In the genomic region with DNA sequence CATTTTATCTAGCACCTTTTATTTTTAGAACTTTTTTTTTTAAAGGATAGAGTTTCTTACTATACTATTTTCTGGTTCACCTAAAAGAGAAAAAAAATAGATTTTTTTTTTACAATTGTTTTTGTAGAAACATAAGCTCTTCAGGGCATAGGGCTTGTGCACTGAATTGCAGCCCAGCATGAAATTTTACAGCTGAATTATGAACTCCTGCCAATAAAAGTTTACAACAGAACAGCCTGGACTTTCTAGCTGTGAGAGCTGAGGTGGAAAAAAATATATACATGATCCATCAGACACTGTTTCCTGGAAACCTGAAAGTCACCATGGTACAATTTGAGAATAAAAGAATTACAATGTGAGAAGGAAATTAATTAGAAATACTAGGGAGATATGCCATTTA, we compare ENCODE assay signal across 16 mouse cellular contexts.
"Had no signal": no experiment of that assay in that cellular context is flagged by ENCODE, and none has a peak within 500 bp of the region (broad histone marks: within the 10 kb centered on the region; RNA-seq: fewer than 3 reads in every experiment).

No protein-coding gene starts in this region.

- H3K4me2 ChIP-seq: neural tube, embryonic 13.5 days; neural tube, embryonic 15.5 days; stomach, embryonic 15.5 days had no signal

- H3K27ac ChIP-seq: neural tube, embryonic 13.5 days; neural tube, embryonic 15.5 days; stomach, embryonic 15.5 days; stomach, postnatal 0 days had no signal

- H3K4me1 ChIP-seq: neural tube, embryonic 13.5 days; neural tube, embryonic 15.5 days; stomach, embryonic 15.5 days had no signal

- H3K9ac ChIP-seq: neural tube, embryonic 13.5 days; neural tube, embryonic 15.5 days; stomach, embryonic 15.5 days had no signal

- H3K36me3 ChIP-seq: neural tube, embryonic 13.5 days; neural tube, embryonic 15.5 days; stomach, embryonic 15.5 days had no signal

- DNase-seq: retina, postnatal 1 day; right cerebral cortex, adult 18-20 months; right cerebral cortex, postnatal 14 days; right cerebral cortex, postnatal 25 days; right cerebral cortex, postnatal 4 days; spleen, adult 18-20 months; thymus, adult 18-20 months; thymus, adult 2 months; thymus, postnatal 14 days; thymus, postnatal 25 days; thymus, postnatal 36 days; thymus, postnatal 4 days had no signal

- H3K27me3 ChIP-seq: neural tube, embryonic 13.5 days; neural tube, embryonic 15.5 days; stomach, embryonic 15.5 days had no signal

- H3K9me3 ChIP-seq: neural tube, embryonic 13.5 days; neural tube, embryonic 15.5 days; stomach, embryonic 15.5 days had no signal

- H3K4me3 ChIP-seq: neural tube, embryonic 13.5 days; neural tube, embryonic 15.5 days; stomach, embryonic 15.5 days had no signal
